Mouse (Mus musculus): ENCODE data around the gene Wdr95.

Wdr95 gene

DNA sequence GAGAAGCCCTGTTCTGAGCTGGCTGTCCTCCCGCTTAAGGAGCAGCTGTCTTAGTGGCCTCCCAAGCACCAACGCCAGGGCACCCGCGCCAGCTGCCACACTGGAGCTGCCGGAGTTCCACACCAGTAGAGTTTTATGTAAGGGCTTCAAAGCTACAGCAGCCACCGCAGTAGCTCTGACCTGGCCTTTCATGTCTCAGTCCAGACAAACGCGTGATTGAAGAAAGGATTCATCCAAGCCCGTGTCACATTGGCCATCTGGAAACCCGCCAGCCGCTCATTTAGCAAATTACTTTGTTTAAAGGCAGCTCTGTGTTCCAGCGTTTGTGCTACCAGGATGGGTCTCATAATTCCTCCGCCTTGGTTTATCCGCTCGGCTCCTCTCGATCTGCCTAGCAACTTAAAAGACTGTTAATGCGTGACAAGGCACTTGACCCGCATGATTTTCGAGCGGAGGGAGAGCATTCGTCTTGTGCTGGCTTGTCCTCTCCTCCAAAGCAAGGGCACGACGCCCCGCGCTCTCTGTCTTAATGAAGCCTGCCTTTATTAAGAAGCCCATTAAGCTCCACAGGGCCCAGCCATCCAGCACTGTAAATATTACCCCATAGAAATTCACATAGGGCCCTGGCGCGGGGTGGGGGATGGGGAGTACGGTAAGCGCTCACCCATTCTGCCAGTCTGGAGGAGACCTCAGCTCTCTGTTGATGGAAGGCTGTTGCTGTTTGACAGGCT lies at the start of gene Wdr95:
Wdr95 (plus strand) TSS at position 681 of the 731 bp plus-strand sequence.
- DNase-seq = peak; percentile 69

DNA sequence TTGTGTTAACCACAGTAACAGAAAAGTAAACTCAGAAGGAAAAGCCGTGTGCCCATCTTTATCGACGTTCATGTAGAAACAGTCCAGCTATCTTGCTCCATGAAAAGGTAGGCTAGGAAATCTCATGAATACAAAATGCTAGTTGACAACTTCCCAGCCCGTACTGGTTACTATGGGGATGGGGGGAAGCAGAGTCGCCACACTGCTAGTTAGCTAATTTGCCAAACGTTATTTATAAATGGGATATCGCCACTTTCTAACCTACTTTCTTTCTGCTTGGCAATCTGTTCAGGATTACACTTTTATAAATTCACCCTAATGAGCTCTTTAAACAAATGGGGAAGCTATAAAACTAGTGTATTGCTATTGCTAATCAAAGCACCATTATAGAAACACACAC lies 46.6 kb upstream of the Wdr95 start:
- DNase-seq = no peak

DNA sequence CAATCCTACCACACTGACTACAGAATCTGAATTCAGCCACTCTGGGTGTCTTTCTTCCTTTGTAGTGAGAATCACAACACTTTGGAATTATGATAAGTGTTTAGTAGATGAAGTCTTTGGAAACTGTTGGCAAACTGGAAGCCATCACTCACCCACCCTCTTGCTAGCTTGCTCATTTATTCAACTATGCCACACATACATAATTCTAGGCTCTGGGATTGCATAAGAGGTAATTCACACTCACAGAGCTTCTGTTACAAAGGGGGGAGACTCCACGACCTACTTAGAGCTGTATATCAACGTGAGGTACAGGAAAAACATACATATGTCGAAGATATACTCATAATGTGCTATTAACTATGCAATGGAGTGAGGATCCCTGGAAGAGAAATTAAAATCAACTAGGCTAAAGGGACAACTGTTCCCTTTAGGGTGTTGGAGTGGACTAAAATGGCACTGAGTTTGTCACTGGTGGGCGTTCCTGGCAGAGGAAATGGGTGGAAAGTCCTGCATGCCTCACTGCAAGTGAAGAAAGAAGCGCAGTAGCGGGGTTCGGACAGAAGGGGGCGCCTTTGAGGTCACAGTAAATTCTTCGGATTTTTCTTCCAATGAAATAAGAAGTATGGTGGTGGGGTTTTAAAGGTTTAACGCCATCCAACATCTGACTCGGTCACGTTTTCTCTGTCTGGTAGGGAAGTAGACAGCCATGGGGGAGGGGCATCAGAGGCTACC lies 45.0 kb upstream of the Wdr95 start:
- no peak for DNase-seq

DNA sequence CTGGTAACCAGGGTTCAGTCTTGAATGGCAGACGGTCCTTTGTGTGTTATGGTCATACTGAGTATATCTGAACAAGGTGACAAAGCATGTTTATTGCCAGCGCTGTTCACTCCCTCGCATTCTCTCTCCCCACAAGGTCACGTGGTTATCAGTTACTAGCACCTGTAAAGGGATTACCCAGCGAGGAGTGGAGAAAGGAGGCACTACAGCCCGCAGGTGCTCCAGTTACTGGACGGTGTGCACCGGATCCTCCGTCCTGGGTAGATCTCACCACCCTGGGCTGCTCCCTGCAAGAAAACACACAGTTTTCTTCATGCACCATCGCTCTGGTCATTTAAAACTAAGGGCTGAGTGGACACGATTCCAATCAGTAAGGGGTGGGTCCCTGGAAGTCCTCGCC lies 44.2 kb upstream of the Wdr95 start:
- DNase-seq = no peak

DNA sequence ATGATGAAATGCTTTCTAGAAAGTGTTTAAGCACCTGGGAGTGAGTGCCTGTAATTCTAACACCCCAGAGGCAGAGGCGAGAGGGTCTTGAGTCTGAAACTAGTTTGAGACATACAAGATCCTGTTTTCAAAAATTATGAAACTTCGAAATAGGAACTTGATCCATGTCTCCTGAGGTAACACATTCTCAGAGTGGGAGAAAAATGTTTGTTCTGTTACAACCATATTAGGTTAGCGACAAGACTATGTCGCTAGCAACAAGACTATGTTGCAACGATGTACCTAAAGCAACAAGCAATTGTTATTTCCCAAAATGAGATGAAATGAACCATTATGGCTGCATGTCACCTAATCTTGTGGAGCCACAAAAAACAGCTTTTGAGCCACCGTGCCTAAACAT lies 43.0 kb upstream of the Wdr95 start:
- no peak for DNase-seq

DNA sequence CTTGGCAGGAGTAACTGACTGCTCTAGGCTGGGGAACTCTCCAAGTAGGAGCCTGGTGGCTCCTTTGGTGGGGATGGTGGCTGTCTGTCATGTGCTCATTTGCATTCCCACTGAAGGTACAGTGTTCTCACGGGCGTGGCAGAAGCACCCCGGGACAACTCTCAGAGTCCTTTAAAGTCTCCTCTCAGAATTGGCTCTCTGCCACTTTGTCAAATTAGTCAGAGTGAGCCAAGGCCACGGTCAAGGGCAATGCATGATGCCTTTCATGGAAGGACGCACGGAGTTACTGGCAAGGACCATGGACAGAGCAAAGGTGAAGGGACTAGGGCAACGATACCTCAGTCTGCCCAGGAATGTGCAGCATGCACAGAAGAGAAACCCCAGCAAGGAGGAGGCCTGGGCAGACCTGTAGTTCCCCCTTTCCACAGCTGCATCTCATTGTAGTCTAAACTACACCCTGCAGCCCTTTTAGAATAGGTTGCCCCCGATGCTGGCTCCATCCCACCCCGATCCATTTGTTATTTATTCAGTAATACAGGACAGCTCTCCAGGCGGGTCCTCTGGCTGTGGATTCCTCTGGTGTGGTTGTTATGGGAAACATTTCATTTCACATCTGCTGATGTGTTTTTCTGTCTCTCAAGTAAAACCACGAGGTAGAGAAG lies 40.0 kb upstream of the Wdr95 start:
- DNase-seq = peak; percentile 24

DNA sequence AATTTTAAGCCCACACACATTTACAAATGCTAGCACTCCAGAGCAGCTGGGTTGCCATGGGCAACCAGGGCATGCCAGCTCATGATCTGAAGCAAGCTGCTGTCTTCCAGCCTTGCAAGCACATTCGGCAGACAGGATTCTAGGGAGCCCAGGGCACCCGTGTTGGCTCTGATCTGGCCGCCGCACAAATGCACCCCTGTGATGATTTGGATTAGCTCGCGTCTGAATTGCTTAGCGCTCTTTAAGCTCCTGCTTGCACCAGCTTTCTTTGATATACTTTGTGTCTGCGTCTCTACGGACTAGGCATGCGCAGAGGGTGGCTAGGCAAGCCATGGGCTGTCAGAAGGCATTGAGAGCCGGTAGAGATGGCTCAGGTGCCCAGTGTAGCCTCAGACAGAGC lies 39.3 kb upstream of the Wdr95 start:
- no peak for DNase-seq

DNA sequence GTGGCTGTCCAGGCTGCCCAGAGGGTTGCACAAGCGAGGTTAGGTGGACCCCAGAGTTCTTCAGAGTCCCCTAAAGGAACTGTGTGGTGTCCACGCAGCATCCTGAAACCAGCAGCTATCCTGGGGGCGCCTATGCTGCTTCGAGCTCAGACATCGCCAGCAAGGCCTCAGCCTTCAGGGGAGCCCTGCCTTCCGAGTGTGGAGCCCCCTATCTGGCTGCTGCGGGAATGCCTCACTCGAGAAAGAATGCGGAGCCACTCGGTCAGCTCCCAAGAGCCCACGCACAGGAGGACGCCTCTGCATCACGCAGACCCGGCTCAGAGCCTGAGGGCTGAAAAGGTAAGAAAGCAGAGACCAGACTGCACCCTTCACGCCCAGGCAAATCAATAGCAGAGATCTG lies 38.2 kb upstream of the Wdr95 start:
- no peak for DNase-seq

DNA sequence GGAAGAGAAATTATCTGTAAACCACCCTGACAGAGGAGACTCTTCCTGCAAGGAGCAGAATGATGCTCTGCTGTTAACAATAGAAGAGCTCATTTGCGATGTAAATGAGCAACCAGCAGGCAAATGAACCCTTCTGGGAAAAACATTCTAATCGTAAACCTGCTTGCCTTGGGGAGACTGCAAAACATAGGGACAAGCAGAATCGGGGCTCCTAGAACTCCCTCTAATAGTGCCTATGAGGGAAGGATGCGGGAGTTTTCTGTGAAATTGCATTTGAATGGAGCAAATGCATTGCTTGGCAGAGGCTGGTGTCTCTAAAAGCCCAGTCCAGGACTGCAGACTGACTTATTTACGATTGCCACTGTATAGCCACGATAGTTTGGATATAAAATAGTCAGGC lies 32.8 kb upstream of the Wdr95 start:
- DNase-seq = no peak

DNA sequence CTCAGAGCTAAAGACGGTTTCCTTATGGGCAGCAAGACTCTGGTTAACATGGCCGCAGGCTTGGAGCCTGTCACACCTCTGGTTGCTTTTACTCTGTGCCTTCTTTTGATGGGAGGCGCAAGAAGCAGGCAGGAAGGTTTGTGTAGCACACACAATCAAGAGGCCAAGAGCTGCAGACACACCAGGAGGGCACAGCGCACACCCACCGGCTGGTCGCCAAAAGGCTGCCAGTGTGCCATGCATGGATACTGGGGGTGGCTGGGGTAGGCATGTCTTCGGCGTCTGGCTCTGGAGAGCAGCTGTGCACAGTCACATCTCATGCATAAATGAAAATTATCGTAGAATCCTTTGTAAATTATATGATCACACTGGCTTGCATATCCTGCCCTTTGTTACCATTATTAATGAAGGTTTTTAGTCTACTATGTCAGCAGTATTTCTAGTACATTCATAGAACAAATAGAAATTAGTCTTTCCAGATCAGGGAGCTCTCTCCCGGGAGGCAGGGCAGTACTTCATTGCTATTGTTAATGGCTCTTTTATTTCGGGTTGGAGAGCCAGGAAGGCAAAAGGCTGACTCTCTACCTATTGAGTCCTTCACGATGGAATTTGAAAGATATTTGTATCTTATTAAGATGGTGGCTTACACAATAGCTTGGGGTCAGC lies 31.9 kb upstream of the Wdr95 start:
- DNase-seq = no peak

DNA sequence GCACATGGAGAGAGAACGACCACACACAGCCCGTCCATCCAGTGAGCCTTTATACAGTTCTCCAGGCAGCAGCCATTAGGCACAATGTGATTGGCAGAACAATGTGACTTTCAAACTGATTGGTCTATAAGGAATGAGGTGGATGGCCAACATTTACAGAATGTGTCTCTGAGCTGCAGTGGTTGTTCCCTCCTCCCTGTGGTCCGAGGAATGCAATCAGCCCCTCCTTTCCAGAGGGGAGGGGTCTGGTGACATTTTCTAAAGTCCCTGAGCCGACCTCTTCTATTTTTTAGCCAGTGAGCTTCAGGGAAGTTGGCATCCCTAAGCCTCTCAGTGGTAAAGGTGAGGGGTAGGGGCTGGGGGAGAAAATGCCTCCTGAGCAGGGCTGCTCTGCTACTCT lies 28.5 kb upstream of the Wdr95 start:
- no peak for DNase-seq

DNA sequence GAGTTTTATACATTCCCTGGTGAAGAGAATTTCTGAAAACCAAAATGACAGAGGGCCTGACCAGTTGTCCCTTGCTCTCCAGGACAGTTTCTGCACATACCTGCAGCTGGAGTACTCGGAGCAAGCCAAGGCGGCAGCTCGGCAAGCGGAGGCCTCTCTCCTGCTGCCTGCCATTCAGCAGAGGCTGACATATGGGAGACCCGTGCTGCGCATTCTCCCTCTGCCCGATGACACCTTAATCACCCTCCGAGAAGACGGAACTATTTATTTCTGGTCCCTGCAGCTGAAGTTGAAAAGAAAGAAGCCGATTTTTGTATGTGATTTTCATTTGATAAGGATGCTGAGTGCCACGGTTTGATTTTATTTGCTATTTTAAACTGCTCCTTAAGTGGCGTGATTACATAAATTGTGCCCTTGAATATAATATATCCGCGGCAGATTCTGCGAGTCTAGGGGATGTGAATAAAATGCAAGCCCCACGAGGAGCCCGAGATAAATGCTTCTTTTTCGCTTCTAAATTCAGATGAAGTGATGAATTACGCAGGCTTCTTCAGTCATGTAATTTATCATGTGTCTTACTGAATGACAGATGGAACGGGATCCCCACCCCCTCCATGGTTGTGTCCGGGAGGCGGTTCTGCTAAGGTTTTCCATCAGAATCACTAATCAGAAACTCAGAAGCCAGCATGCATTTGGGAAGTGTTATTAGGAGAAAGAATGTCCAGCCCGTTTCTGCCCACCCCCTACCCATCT lies 24.9 kb upstream of the Wdr95 start:
- DNase-seq = no peak

DNA sequence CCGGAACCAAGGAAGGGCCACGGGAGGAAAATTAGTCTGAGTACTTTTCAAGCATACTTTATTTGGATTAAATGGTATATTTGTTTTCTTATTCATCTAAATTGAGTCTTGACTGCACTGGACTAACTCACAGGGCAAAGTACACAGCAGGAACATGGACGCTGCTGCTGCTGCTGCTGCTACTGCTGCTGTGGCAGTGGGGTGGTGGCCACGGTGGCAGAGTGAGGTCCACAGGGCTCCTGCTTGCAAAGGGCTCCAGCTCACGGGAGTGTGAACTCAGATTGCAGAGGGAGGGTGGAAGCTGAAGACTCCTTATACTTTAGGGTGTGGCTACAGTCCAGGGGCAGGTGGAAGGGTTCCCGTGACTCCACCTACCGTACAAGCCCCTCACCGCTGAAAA lies 23.5 kb upstream of the Wdr95 start:
- DNase-seq = no peak

DNA sequence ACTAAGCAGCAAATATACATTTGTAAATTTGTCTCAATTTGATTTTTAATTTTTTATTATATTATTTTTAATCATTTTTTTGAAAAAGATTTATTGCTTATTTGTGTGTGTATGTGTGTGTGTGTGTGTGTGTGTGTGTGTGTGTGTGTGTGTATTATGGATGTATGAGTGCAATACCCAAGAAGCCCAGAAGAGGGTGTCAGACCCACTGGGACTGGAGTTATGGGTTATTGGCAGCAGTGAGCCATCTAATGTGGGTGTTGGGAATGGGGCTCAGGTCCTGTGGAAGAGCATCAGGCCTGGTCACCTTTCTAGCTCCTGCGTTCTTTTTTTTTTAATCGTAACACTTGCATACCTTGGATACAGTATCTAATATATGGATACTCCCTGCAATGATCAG lies 22.4 kb upstream of the Wdr95 start:
- no peak for DNase-seq

DNA sequence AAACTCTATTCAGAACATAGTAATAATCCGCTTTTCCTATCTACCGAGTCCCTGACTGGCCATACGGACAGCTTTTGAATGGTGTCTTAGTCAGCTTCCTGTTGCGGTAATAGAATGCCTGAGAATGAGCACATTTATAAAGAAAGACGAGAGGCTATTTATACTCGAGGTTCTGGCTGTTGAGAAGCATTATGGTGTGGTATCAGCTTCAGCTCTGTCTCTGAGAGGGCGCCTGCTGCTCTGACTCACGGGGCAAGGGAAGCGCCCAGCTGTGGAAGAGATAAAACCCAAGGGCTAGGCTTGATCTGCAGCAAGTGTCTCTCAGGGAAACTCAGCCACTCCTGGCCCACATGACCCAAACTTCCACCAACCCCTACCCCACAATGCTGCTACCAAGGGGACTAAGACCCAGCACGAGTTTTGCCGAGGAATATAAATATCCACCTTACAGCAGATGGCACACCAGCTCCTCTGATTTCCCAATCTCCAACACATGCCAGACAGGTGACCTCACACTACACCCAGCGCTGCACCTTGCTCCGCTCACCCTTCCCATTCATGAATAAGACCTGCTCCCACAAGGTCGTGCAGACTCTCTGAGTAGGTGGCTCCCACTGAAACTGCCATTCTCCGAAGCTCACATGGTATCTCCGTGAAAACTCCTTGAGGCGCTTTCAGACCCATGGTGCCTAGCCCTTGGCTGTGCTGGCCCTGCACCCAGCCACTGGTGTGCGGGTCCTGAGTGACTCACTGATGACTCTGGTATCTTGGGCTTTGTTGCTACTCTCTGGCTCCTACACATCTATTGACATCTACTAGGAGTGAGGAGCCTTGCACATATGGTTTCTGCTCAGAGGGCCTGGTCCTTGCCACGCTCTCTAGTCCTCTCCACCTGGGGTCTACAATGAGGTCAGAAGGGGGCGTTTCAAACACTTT lies 20.1 kb upstream of the Wdr95 start:
- DNase-seq = no peak

DNA sequence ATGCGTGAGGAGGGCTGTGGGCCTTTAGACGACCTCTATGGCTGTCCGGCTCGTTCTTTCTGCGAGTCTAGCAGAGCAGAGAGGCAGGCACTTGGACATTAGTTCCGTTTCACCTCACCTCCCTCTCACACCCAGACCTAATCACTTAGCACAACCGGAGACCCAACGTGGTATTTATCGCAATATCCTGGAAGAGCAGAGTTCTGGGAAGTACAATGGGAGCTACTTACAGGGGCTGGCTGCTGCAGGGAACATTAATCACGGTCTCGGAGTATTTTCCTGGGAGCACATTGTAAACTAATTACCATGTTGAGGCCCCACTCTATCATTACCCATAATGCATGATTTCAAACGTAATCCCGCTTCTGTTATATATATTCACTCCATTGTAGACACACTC lies 18.2 kb upstream of the Wdr95 start:
- no peak for DNase-seq

DNA sequence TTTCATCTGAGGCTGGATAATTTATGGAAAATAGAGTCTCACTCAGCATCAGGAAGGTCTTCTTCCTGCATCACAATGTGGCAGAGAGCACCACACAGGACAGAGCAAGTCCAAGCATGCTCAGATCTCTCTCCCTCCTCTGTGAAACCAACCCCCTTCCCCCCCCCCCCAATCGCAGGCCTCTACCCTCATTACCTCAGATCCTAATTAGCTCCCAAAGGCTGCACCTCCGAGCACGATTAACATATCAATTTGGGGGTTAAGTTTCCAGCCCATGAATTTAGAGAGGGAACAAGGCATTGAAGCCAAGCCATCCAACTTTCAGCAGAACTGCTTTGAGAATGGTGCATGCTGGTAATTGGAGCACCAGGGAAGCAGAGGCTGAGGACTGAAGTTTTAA lies 15.8 kb upstream of the Wdr95 start:
- no peak for DNase-seq

DNA sequence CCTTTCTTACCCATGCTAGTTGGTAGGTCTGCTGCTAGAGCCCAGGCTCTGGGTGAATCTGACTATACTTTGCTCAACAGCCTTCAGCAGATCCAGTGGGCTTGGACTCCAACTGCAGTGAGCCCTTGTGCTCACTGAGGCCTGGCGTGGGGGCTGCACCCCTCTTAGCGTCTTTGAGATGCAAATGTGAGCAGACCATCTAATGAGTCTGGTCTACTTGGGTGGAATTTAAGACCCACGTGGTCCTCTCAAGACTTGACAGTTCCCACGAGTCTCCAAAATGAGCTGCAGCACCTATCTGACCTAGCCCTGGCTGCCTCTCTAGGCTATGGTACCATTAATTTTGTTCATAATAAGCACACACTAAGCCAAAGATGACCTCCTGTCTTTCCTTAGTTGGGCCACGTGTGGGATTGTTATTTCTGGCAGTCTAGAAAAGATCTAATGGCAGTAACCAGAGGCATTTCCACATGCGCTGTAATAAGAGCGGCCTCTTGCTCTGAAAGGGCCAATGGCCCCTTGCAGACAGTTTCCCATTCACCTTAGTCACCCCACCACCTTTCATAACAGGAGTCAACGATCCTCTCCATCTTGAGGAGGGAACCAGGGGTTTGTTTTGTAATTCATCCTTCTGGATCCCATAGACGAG lies 14.9 kb upstream of the Wdr95 start:
- DNase-seq = no peak

DNA sequence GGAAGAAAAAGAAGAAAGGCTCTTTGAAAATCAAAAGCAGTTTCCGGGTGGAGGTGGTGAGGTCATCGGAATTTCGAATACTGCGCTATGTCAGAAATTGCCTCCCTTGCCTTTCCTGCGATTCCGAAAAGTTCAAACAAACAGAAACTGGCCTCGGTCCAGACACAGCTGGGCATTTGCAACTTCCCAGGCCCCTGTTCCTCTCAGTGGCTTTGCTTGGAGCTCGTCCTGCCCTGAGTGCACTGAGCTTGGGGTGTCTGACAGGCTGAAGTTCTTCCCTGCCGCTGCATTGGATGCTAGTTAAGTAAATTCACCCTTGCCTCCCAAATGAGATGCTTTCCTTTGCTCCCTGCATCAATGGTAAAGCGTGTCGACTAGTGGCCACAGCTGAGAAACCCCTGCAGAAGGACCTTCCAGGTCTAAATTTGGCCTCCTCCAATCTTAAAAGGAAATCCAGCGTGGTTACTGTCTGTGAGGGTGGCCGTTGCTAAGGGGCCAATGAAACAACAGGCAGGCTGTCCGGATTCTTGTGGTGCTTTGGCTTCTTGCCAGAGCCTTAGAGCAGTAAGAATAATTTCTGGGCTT lies 14.3 kb upstream of the Wdr95 start:
- DNase-seq = peak; percentile 75

DNA sequence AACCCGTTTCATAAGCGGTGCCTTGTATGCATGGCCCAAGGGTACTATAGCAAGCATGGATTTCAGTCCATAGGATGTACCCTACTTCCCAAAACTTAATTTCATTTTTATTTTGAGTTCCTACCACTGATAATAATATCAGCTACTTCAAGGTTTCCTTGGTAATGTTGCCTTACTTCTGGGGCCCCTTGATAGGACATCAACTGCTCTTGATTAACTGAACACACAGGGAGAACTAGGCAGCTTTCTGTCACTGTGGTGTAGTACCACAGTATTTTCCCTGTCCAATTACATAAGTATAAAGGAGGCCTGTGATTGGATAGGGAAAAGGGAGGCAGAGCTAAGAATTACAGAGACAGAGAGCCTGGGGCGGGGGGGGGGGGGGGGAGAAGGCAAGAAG lies 13.6 kb upstream of the Wdr95 start:
- no peak for DNase-seq

DNA sequence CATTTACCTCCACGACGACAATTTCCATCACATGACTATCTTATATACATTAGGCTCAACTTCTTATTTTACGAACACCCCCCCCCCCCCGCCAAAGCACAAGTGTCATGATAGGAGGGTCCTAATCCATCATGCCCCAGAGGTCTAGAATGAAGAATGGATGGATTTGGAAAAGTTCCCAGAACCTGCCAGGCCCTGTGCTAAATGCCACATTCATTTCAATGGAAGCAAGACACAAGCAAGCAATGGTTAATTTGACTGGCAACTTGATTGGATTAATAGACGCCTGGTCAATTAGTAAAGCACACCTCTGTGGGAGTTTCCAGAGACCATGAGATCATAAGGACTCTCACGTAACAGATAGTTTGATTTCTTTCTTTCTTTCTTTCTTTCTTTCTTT lies 11.4 kb upstream of the Wdr95 start:
- no peak for DNase-seq
